ENCODE assay signal across 8 mouse cellular contexts in the genomic region with DNA sequence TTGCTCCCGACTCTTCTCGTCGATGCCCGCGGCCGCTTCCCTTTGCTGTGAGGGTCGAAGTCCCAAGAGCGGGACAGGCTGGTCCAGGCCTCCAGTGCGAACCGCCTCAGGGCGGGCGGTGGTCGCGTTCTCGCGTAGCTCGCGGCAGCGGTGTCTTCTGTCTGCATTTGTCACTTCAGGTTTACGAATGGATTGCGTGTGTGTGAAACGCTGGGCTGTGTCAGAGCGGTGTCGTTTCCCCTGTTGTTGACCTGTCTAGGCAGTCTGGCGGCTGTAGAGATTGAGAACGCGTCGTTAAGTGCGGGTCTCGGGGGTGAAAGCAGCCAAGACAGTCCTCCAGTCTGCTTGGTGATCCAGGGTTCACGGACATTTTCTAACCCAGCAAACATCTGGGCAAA. TPM values are rescaled to one million over a fixed set of nuclear protein-coding genes. Genes with fewer than 3 reads are reported as not detected.
DNase-seq lines count a peak whose midpoint lies in the region; ATAC-seq and TF ChIP-seq lines count a peak whose summit lies in the region.

No protein-coding gene starts in this region.

- peak overlapping the region; percentile 94 for H3K4me2 ChIP-seq in forebrain, embryonic 16.5 days (ENCODE audit: low read length)

- no peaks in the 10 kb centered on the region for H3K27me3 ChIP-seq in heart, embryonic 10.5 days (ENCODE audit: insufficient read depth, poor library complexity, severe bottlenecking)
- H3K27me3 ChIP-seq in G1E (ENCODE audit: insufficient read depth, low read length), result no peaks in the 10 kb centered on the region
- H3K27me3 ChIP-seq in forebrain, embryonic 16.5 days (replicated peaks; ENCODE audit: control insufficient read depth, insufficient read depth, low read length), result no peaks in the 10 kb centered on the region

- H3K4me3 ChIP-seq in heart, embryonic 10.5 days, result peak overlapping the region; percentile 95
- H3K4me3 ChIP-seq in G1E (ENCODE audit: low read depth, low read length), result peak overlapping the region; percentile 93
- peak overlapping the region; percentile 73 for H3K4me3 ChIP-seq in forebrain, embryonic 16.5 days (replicated peaks; ENCODE audit: low read length)
- H3K4me3 ChIP-seq in macrophage (ENCODE audit: inconsistent target), result peak overlapping the region; percentile 100

- ATAC-seq in G1E (ENCODE audit: extremely low read depth, insufficient number of reproducible peaks, low FRiP score, poor library complexity, severe bottlenecking), result 0 out of 2 replicates have a peak, but pooled peaks have one; percentile 32
- ATAC-seq in forebrain, embryonic 16.5 days, result peak; percentile 61

- DNase-seq in heart, embryonic 10.5 days (ENCODE audit: low spot score), result no peak
- DNase-seq in heart, postnatal 14 days, result no peak
- peak; percentile 12 for DNase-seq in G1E (ENCODE audit: low spot score)
- DNase-seq in urinary bladder, adult 2 months (ENCODE audit: low spot score), result no peak
- no peak for DNase-seq in layer of hippocampus, postnatal 36 days
- DNase-seq in cerebellum, adult 9-11 months, result no peak

- H3K79me2 ChIP-seq in macrophage (ENCODE audit: inconsistent target), result peaks cover 96% of the 10 kb centered on the region

- no peak for TF ChIP-seq CTCF in G1E (IDR thresholded peaks at IDR 0.05; ENCODE audit: low read depth, low read length)

- peak overlapping the region; percentile 94 for H3K27ac ChIP-seq in heart, embryonic 10.5 days
- peak overlapping the region; percentile 80 for H3K27ac ChIP-seq in forebrain, embryonic 16.5 days (ENCODE audit: low read length)
- peak overlapping the region; percentile 90 for H3K27ac ChIP-seq in macrophage

- intact Hi-C loops in heart, postnatal 14 days (cut with DNase I), result no loop called here

- peaks cover 11% of the 10 kb centered on the region; the same call in 1 of the 2 replicates for H3K4me1 ChIP-seq in heart, embryonic 10.5 days
- H3K4me1 ChIP-seq in G1E (ENCODE audit: insufficient read depth, low read depth, low read length), result peaks cover 21% of the 10 kb centered on the region
- peaks cover 22% of the 10 kb centered on the region for H3K4me1 ChIP-seq in forebrain, embryonic 16.5 days (replicated peaks; ENCODE audit: control insufficient read depth, insufficient read depth, low read length)

- H3K9ac ChIP-seq in forebrain, embryonic 16.5 days (replicated peaks; ENCODE audit: low read depth, low read length), result peak overlapping the region; percentile 80

- WGBS in heart, embryonic 10.5 days, result under 1% methylated on average over 31 of the region's 31 CpGs
- 0% methylated on average over 31 of the region's 31 CpGs for WGBS in forebrain, embryonic 16.5 days
- under 1% methylated on average over 31 of the region's 31 CpGs for WGBS in macrophage (ENCODE audit: missing documents)

- no peaks in the 10 kb centered on the region for H3K9me3 ChIP-seq in heart, embryonic 10.5 days
- H3K9me3 ChIP-seq in G1E (replicated peaks), result no peaks in the 10 kb centered on the region
- H3K9me3 ChIP-seq in forebrain, embryonic 16.5 days (ENCODE audit: control insufficient read depth, low read length), result no peaks in the 10 kb centered on the region

- H3K36me3 ChIP-seq in heart, embryonic 10.5 days, result peaks cover 3% of the 10 kb centered on the region; the same call in 1 of the 2 replicates
- peaks cover 25% of the 10 kb centered on the region for H3K36me3 ChIP-seq in G1E (replicated peaks)
- H3K36me3 ChIP-seq in forebrain, embryonic 16.5 days (ENCODE audit: control insufficient read depth, insufficient read depth), result no peaks in the 10 kb centered on the region
- H3K36me3 ChIP-seq in macrophage (ENCODE audit: inconsistent target), result peaks cover 4% of the 10 kb centered on the region; the same call in 1 of the 2 replicates

RNA-seq across cellular contexts. Expression of gene Hadhb, which starts 0.3 kb away (rescaled TPM):
- polyA plus RNA-seq in heart, embryonic 10.5 days (2016; fragmentation: Nextera tagmentation; extraction: Ambion mirVana), result 207 and 288 TPM in 2 replicates
- total RNA-seq in heart, postnatal 14 days (2021), result 1,000 to 10,000 TPM; 1,750 to 1,828 TPM
- 61.4 and 74.9 TPM in 2 replicates for total RNA-seq in G1E (2014; fragmentation: Nextera tagmentation)
- 108 and 112 TPM in 2 replicates for total RNA-seq in G1E (2017)
- 16.3 and 51.3 TPM in 2 replicates for polyA plus RNA-seq in G1E (2012)
- polyA plus RNA-seq in forebrain, embryonic 16.5 days (2015; fragmentation: Nextera tagmentation; extraction: Ambion mirVana), result 66.5 and 72.0 TPM in 2 replicates
- 100 to 1,000 TPM in 1 of 26 experiments, 10 to 100 TPM in 25; 11.3 to 100 (median 33.3) TPM for total RNA-seq in macrophage (2018; cell fraction: chromatin; rRNA removed)
- total RNA-seq in macrophage (2018; cell fraction: cytosol; rRNA removed), result 100 to 1,000 TPM in 8 of 26 experiments, 10 to 100 TPM in 18; 33.7 to 128 (median 72.7) TPM
- 10 to 100 TPM; 16.2 to 80.2 (median 28.1) TPM for total RNA-seq in macrophage (2018; cell fraction: nucleus; rRNA removed)
- 80.0 to 113 TPM (median 89.1 TPM) in 3 replicates for polyA plus RNA-seq in macrophage (2018)
- 169 and 193 TPM in 2 replicates for polyA plus RNA-seq in urinary bladder, adult 2 months (2012; rRNA removed)
- total RNA-seq in layer of hippocampus, postnatal 36 days (2021), result 10 to 100 TPM; 91.7 to 93.3 TPM

RNA-seq across cellular contexts. Expression of gene Hadha, which starts 0.4 kb away (rescaled TPM):
- 136 and 210 TPM in 2 replicates for polyA plus RNA-seq in heart, embryonic 10.5 days (2016; fragmentation: Nextera tagmentation; extraction: Ambion mirVana)
- 1,000 to 10,000 TPM; 1,294 to 1,315 TPM for total RNA-seq in heart, postnatal 14 days (2021)
- 121 and 133 TPM in 2 replicates for total RNA-seq in G1E (2014; fragmentation: Nextera tagmentation)
- total RNA-seq in G1E (2017), result 162 and 168 TPM in 2 replicates
- polyA plus RNA-seq in G1E (2012), result 18.4 and 29.8 TPM in 2 replicates
- 76.0 and 80.7 TPM in 2 replicates for polyA plus RNA-seq in forebrain, embryonic 16.5 days (2015; fragmentation: Nextera tagmentation; extraction: Ambion mirVana)
- 100 to 1,000 TPM in 11 of 26 experiments, 10 to 100 TPM in 15; 40.4 to 193 (median 80.8) TPM for total RNA-seq in macrophage (2018; cell fraction: chromatin; rRNA removed)
- 100 to 1,000 TPM in 10 of 26 experiments, 10 to 100 TPM in 16; 61.1 to 147 (median 89.7) TPM for total RNA-seq in macrophage (2018; cell fraction: cytosol; rRNA removed)
- total RNA-seq in macrophage (2018; cell fraction: nucleus; rRNA removed), result 100 to 1,000 TPM in 2 of 26 experiments, 10 to 100 TPM in 24; 45.4 to 122 (median 69.2) TPM
- 94.5 to 203 TPM (median 100 TPM) in 3 replicates for polyA plus RNA-seq in macrophage (2018)
- 118 and 129 TPM in 2 replicates for polyA plus RNA-seq in urinary bladder, adult 2 months (2012; rRNA removed)
- 10 to 100 TPM; 72.2 to 74.2 TPM for total RNA-seq in layer of hippocampus, postnatal 36 days (2021)

RNA-seq across cellular contexts. Expression of gene 3110082J24Rik, which starts 49.5 kb away (rescaled TPM):
- 0.18 TPM in 1 of 2 replicates, not detected in the other for polyA plus RNA-seq in heart, embryonic 10.5 days (2016; fragmentation: Nextera tagmentation; extraction: Ambion mirVana)
- total RNA-seq in heart, postnatal 14 days (2021), result not detected
- not detected in 2 replicates for total RNA-seq in G1E (2014; fragmentation: Nextera tagmentation)
- total RNA-seq in G1E (2017), result not detected in 2 replicates
- not detected in 2 replicates for polyA plus RNA-seq in G1E (2012)
- 2.8 TPM in 2 replicates for polyA plus RNA-seq in forebrain, embryonic 16.5 days (2015; fragmentation: Nextera tagmentation; extraction: Ambion mirVana)
- not detected for total RNA-seq in macrophage (2018; cell fraction: chromatin; rRNA removed)
- total RNA-seq in macrophage (2018; cell fraction: cytosol; rRNA removed), result not detected
- not detected for total RNA-seq in macrophage (2018; cell fraction: nucleus; rRNA removed)
- polyA plus RNA-seq in macrophage (2018), result not detected in 3 replicates
- not detected in 2 replicates for polyA plus RNA-seq in urinary bladder, adult 2 months (2012; rRNA removed)
- 1 to 10 TPM; 2.8 to 3.7 TPM for total RNA-seq in layer of hippocampus, postnatal 36 days (2021)

RNA-seq across cellular contexts. Expression of gene Adgrf3, which starts 50.1 kb away (rescaled TPM):
- polyA plus RNA-seq in heart, embryonic 10.5 days (2016; fragmentation: Nextera tagmentation; extraction: Ambion mirVana), result 0.16 and 0.17 TPM in 2 replicates
- total RNA-seq in heart, postnatal 14 days (2021), result under 1 TPM; 0.14 to 0.29 TPM
- total RNA-seq in G1E (2014; fragmentation: Nextera tagmentation) (1.1 and 1.3 TPM in 2 replicates), G1E (2017) (0.11 and 0.23 TPM in 2 replicates)
- polyA plus RNA-seq in G1E (2012) (0.02 and 0.03 TPM in 2 replicates), macrophage (2018) (not detected in 3 replicates)
- not detected in 2 replicates for polyA plus RNA-seq in forebrain, embryonic 16.5 days (2015; fragmentation: Nextera tagmentation; extraction: Ambion mirVana)
- total RNA-seq in macrophage (2018; cell fraction: chromatin; rRNA removed), result under 1 TPM in 2 of 26 experiments, not detected in 24; 0.22 to 0.29 TPM
- under 1 TPM in 11 of 26 experiments, not detected in 15; 0.04 to 0.33 (median 0.07) TPM for total RNA-seq in macrophage (2018; cell fraction: cytosol; rRNA removed)
- total RNA-seq in macrophage (2018; cell fraction: nucleus; rRNA removed), result under 1 TPM in 6 of 26 experiments, not detected in 20; 0.19 to 0.37 (median 0.27) TPM
- polyA plus RNA-seq in urinary bladder, adult 2 months (2012; rRNA removed), result 0.01 TPM in 1 of 2 replicates, not detected in the other
- total RNA-seq in layer of hippocampus, postnatal 36 days (2021), result not detected

RNA-seq across cellular contexts. Expression of gene Garem2, which starts 50.4 kb away (rescaled TPM):
- 0.27 and 0.39 TPM in 2 replicates for polyA plus RNA-seq in heart, embryonic 10.5 days (2016; fragmentation: Nextera tagmentation; extraction: Ambion mirVana)
- total RNA-seq in heart, postnatal 14 days (2021), result under 1 TPM; 0.17 to 0.19 TPM
- total RNA-seq in G1E (2014; fragmentation: Nextera tagmentation) (not detected in 2 replicates), G1E (2017) (under 0.01 and 0.06 TPM in 2 replicates)
- polyA plus RNA-seq in G1E (2012) (not detected in 2 replicates), macrophage (2018) (not detected in 3 replicates)
- 8.1 and 10.1 TPM in 2 replicates for polyA plus RNA-seq in forebrain, embryonic 16.5 days (2015; fragmentation: Nextera tagmentation; extraction: Ambion mirVana)
- under 1 TPM in 1 of 26 experiments, not detected in 25; 0.16 TPM for total RNA-seq in macrophage (2018; cell fraction: chromatin; rRNA removed)
- total RNA-seq in macrophage (2018; cell fraction: cytosol; rRNA removed), result under 1 TPM in 1 of 26 experiments, not detected in 25; under 0.01 TPM
- under 1 TPM in 1 of 26 experiments, not detected in 25; 0.21 TPM for total RNA-seq in macrophage (2018; cell fraction: nucleus; rRNA removed)
- 0.10 TPM in 1 of 2 replicates, not detected in the other for polyA plus RNA-seq in urinary bladder, adult 2 months (2012; rRNA removed)
- 10 to 100 TPM; 10.9 to 13.2 TPM for total RNA-seq in layer of hippocampus, postnatal 36 days (2021)
